Mouse (Mus musculus) layer of hippocampus, adult 9-10 months (tissue): Measurements from ENCODE around the gene Zfp804a.

Source experiments
- DNase-seq: peaks from one replicate; pipeline ENCODE4 v3.0.0; 2022; ENCODE audit warnings: low spot score

The Zfp804a gene

DNA sequence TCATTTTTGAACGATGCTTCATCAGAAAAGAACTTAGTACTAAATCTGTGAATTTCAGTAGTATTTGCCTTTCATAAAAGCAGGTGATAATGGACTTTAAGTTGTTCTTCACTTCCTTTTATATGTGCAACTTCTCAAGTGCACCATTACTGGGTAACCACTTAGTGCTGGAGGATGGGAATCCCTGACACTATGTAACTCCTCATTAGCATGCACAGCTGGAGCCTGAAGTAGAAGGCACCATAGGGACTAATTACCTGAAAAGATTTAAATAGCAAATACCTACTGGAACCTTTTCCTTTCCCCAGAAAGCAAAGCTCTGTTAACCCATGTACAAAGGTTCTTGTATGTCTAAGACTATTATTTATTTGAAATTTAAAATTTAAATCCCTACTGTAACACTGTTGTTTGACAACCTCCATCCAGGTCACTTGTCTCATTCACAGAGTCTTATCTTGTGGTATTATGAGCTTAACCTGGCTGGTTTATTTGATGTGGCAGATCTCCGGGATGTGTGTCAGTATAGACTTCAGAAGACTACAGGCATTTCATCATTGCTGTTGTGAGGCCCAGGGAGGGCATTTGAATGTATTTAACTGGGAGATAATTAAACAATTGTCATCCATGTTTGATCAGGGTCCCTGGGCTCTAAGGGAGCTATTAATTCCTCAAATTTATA, 229.7 kb downstream of the Zfp804a start:
- no peak for DNase-seq

DNA sequence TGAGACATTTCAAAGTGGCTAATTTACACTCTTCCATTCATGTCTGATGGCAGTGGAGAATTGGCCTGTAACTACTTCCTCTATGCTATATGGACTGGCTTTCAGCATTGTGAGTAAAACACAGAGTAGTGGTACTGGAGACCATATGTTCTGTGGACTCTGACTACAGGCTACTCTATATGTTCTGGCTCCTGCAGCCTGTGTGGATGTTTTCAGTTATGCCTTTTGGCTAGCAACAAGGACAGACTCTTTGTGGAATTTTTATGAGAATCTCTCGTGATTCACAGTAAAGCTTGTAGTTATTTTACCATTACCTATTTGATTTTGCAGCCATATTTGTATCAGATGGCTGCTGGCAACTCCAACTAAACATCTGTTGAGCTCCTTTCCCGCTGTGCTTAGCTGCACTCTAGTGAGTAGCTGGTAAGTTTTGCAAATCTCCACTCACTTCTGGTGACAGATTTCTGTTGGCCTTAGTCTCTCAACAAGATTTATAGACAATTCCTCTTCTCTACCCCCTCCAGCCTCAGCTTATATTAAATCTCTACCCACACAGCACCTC, 242.0 kb downstream of the Zfp804a start:
- no peak for DNase-seq
